Mouse (Mus musculus) liver, adult 2 months (tissue): Measurements from ENCODE around the gene Gmnc.

Experiments used
- CTCF ChIP-seq: fragments of 200-500 bp; IDR thresholded peaks from 2 replicates; pipeline ENCODE4 v1.5.1; 2011; ENCODE audit warnings: low read depth, low read length, control low read depth
- POLR2A ChIP-seq: fragments of 200-500 bp; IDR thresholded peaks from 2 replicates; pipeline ENCODE4 v1.6.1; 2011; ENCODE audit warnings: low read length, control low read depth; ENCODE audit not compliant: insufficient read depth; ENCODE audit errors: extremely low read depth

DNA sequence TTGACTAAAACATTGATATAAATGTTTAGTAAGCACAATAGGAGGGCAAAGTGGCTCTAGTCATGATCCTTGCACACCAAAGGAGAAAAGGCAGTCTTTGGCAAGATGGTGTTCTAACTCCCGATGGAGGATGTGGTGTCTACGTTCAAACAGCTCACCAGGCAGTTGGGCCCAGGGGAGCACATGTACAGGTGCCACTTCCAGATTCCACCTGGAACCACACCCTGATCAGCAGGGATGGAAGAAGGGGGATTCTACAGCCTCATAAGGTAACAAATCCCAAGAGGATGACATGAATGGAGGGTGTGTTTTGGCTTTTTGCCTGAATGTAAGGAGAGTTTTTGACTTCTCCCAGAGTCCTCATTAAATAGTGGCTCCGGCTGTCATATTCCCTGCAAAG is 39.9 kb downstream of the Gmnc start:
- TF ChIP-seq POLR2A, result no peak
- no peak for TF ChIP-seq CTCF
